ENCODE assay signal across 7 mouse cellular contexts in genomic region chr12:72831711-72832432, GRCm38 (mm10).
DNase-seq lines count a peak whose midpoint lies in the region; ATAC-seq and TF ChIP-seq lines count a peak whose summit lies in the region.

No protein-coding gene starts in this region.

- no peaks in the 10 kb centered on the region for H3K79me2 ChIP-seq in myocyte (ENCODE audit: control insufficient read depth, insufficient read depth)

- 8% methylated on average over 42 of the region's 42 CpGs for WGBS in forebrain, postnatal 0 days
- 7% methylated on average over 42 of the region's 42 CpGs for WGBS in hindbrain, embryonic 14.5 days

- H3K27ac ChIP-seq in forebrain, postnatal 0 days (ENCODE audit: low read depth, low read length) = peak overlapping the region; percentile 48
- H3K27ac ChIP-seq in hindbrain, embryonic 14.5 days = peak overlapping the region; percentile 48

- peak overlapping the region; percentile 60 for H3K9ac ChIP-seq in forebrain, postnatal 0 days
- peak overlapping the region; percentile 50 for H3K9ac ChIP-seq in hindbrain, embryonic 14.5 days

- TF ChIP-seq CTCF in forebrain, postnatal 0 days (IDR thresholded peaks at IDR 0.05; ENCODE audit: low read depth) = no peak

- peak overlapping the region; percentile 39 for H3K4me3 ChIP-seq in forebrain, postnatal 0 days (ENCODE audit: low read depth, low read length)
- H3K4me3 ChIP-seq in hindbrain, embryonic 14.5 days (replicated peaks; ENCODE audit: low read length) = peak overlapping the region; percentile 32
- H3K4me3 ChIP-seq in myocyte = no peak overlapping the region

- H3K36me3 ChIP-seq in forebrain, postnatal 0 days (ENCODE audit: insufficient read depth) = no peaks in the 10 kb centered on the region
- H3K36me3 ChIP-seq in hindbrain, embryonic 14.5 days (replicated peaks; ENCODE audit: control insufficient read depth, insufficient read depth) = no peaks in the 10 kb centered on the region
- no peaks in the 10 kb centered on the region for H3K36me3 ChIP-seq in myocyte (ENCODE audit: control insufficient read depth, insufficient read depth)

- intact Hi-C loops in left cerebral cortex, postnatal 14 days (cut with DNase I) = no loop called here

- H3ac ChIP-seq in myocyte (ENCODE audit: control insufficient read depth, insufficient read length) = no peak overlapping the region

- peaks cover 3% of the 10 kb centered on the region; the same call in 1 of the 2 replicates for H3K4me1 ChIP-seq in forebrain, postnatal 0 days (ENCODE audit: insufficient read depth)
- H3K4me1 ChIP-seq in hindbrain, embryonic 14.5 days (replicated peaks; ENCODE audit: control insufficient read depth, insufficient read depth, low read length) = peaks cover 8% of the 10 kb centered on the region

- ATAC-seq in forebrain, postnatal 0 days = peak; percentile 85
- peak; percentile 81 for ATAC-seq in hindbrain, embryonic 14.5 days (ENCODE audit: low FRiP score)

- TF ChIP-seq POLR2A in myocyte (IDR thresholded peaks at IDR 0.05; ENCODE audit: insufficient read length, low read depth) = no peak

- H3K4me2 ChIP-seq in forebrain, postnatal 0 days (ENCODE audit: low read depth) = peak overlapping the region; percentile 71
- peak overlapping the region; percentile 62 for H3K4me2 ChIP-seq in hindbrain, embryonic 14.5 days (replicated peaks)
- peak overlapping the region; percentile 34 for H3K4me2 ChIP-seq in myocyte (ENCODE audit: low read depth)

- no peaks in the 10 kb centered on the region for H3K9me3 ChIP-seq in forebrain, postnatal 0 days (ENCODE audit: low read length)
- H3K9me3 ChIP-seq in hindbrain, embryonic 14.5 days (ENCODE audit: control insufficient read depth, low read length) = no peaks in the 10 kb centered on the region

- DNase-seq in adrenal gland, adult 8-10 months = peak; percentile 23
- peak; percentile 53 for DNase-seq in cerebellum, adult 11-12 months
- DNase-seq in forebrain, postnatal 0 days = peak; percentile 79
- DNase-seq in hindbrain, embryonic 14.5 days (ENCODE audit: low spot score) = peak; percentile 65
- peak; percentile 78 to 87 for DNase-seq in left cerebral cortex, postnatal 14 days (ENCODE audit: low spot score in 2 of 2)
- no peak for DNase-seq in B cell, adult 2 months

- H3K27me3 ChIP-seq in forebrain, postnatal 0 days (ENCODE audit: insufficient read depth, low read length) = no peaks in the 10 kb centered on the region
- H3K27me3 ChIP-seq in hindbrain, embryonic 14.5 days (ENCODE audit: control insufficient read depth, insufficient read depth, low read length) = peaks cover 22% of the 10 kb centered on the region
- H3K27me3 ChIP-seq in myocyte (ENCODE audit: control insufficient read depth, insufficient read depth, insufficient read length) = peaks cover 12% of the 10 kb centered on the region

TF ChIP-seq in myocyte, 11 proteins besides CTCF, POLR2A, EP300 and RAD21:
- TF ChIP-seq SRF (IDR thresholded peaks at IDR 0.05; ENCODE audit: control insufficient read depth, insufficient read length, low read depth) (no peak), MYOG (IDR thresholded peaks at IDR 0.05; ENCODE audit: control insufficient read depth in 1 of 3, insufficient read depth in 1 of 3, insufficient read length in 2 of 3, low read depth in 2 of 3) (peak in 2 of 3 experiments; percentile 10 to 65), TCF12 (IDR thresholded peaks at IDR 0.05; ENCODE audit: insufficient read depth, poor library complexity, severe bottlenecking) (no peak), POLR2AphosphoS2 (IDR thresholded peaks at IDR 0.05; ENCODE audit: insufficient read length, low read depth) (no peak), E2F4 (IDR thresholded peaks at IDR 0.05; ENCODE audit: insufficient read depth) (no peak), MYOD1 (IDR thresholded peaks at IDR 0.05; ENCODE audit: control insufficient read depth in 1 of 3, insufficient read length in 2 of 3, low read depth in 2 of 3) (peak in 1 of 3 experiments; percentile 72)

Comparison
In these comparisons a context has a peak if more than half of its experiments do, and no peak if none do; other contexts are left out.
1. DNase-seq: peak in adrenal gland, adult 8-10 months (single experiment), cerebellum, adult 11-12 months (single experiment), forebrain, postnatal 0 days (single experiment), hindbrain, embryonic 14.5 days (single experiment) and left cerebral cortex, postnatal 14 days (2 of 2); none in B cell, adult 2 months (0 of 2).
2. Peak in every context shown above with its lines, with median percentiles within 50 percentile points of each other: H3K4me2 ChIP-seq.